16 mouse cellular contexts compared by ENCODE assay signal in the genomic region with DNA sequence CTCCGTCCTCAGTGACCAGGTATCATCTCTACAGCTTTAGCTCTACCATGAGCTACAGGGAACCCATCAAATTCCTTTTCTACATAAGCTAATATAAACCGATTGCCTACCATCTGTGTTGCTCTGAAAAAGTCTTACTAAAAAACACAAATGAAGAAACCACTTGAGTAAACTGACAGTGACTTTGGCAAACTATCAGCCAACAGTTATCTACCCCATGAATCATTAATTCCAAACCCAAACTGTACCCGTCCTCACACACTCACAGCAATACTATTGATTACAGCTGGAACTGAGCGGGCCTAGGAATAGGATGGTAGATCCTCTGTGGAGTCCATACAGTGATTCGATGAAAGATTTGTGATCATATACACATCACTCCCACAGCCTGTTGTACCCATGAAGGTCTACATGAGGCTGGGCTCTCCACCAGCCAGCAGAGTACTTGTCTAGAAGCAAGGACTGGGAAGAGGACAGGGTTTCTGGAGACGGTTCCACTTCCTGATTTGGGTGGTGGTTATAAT. TPM values are rescaled to one million over a fixed set of nuclear protein-coding genes. Genes with fewer than 3 reads are reported as not detected.
DNase-seq lines count a peak whose midpoint lies in the region; ATAC-seq lines count a peak whose summit lies in the region.
"Had no signal": no experiment of that assay in that cellular context is flagged by ENCODE, and none has a peak within 500 bp of the region (broad histone marks: within the 10 kb centered on the region; RNA-seq: fewer than 3 reads in every experiment).

No protein-coding gene starts in this region.

- no peak overlapping the region for H3K4me2 ChIP-seq in heart, embryonic 16.5 days (ENCODE audit: low read depth, low read length)
- no peak overlapping the region for H3K4me2 ChIP-seq in lung, embryonic 15.5 days
- H3K4me2 ChIP-seq in limb, embryonic 13.5 days (replicated peaks), result no peak overlapping the region
- H3K4me2 ChIP-seq in stomach, embryonic 15.5 days, result no peak overlapping the region
- H3K4me2 ChIP-seq: forebrain, embryonic 15.5 days; liver, embryonic 15.5 days; neural tube, embryonic 13.5 days had no signal

- H3K27ac ChIP-seq in heart, embryonic 16.5 days (ENCODE audit: low read length), result peak overlapping the region; percentile 68; the same call in 1 of the 2 replicates
- peak overlapping the region; percentile 88 for H3K27ac ChIP-seq in lung, embryonic 15.5 days
- peak overlapping the region; percentile 82; the same call in 1 of the 2 replicates for H3K27ac ChIP-seq in limb, embryonic 13.5 days
- H3K27ac ChIP-seq in stomach, embryonic 15.5 days, result peak overlapping the region; percentile 72
- H3K27ac ChIP-seq: forebrain, embryonic 15.5 days; hindbrain, embryonic 10.5 days; hindbrain, postnatal 0 days; liver, embryonic 15.5 days; neural tube, embryonic 13.5 days had no signal

- no peak for ATAC-seq in heart, embryonic 16.5 days (replicated peaks; ENCODE audit: extremely low read depth, insufficient read depth, low FRiP score)
- ATAC-seq in lung, embryonic 15.5 days (ENCODE audit: borderline replicate concordance, extremely low read depth, low FRiP score, low TSS enrichment), result peak; percentile 29; the same call in 1 of the 2 replicates
- no peak for ATAC-seq in limb, embryonic 13.5 days (ENCODE audit: low FRiP score, low read depth)
- ATAC-seq in stomach, embryonic 15.5 days (ENCODE audit: insufficient read depth, low FRiP score, low read depth), result no peak
- no peak for ATAC-seq in megakaryocyte, adult 5-6 weeks (ENCODE audit: poor library complexity, severe bottlenecking)
- ATAC-seq: forebrain, embryonic 15.5 days; hindbrain, postnatal 0 days had no signal

- no peaks in the 10 kb centered on the region for H3K36me3 ChIP-seq in heart, embryonic 16.5 days (ENCODE audit: control insufficient read depth, insufficient read depth)
- no peaks in the 10 kb centered on the region for H3K36me3 ChIP-seq in lung, embryonic 15.5 days
- H3K36me3 ChIP-seq in limb, embryonic 13.5 days, result no peaks in the 10 kb centered on the region
- H3K36me3 ChIP-seq in stomach, embryonic 15.5 days, result no peaks in the 10 kb centered on the region
- H3K36me3 ChIP-seq: forebrain, embryonic 15.5 days; hindbrain, embryonic 10.5 days; liver, embryonic 15.5 days; neural tube, embryonic 13.5 days had no signal

- no peak overlapping the region for H3K9ac ChIP-seq in heart, embryonic 16.5 days (ENCODE audit: low read length)
- H3K9ac ChIP-seq in lung, embryonic 15.5 days, result no peak overlapping the region
- no peak overlapping the region for H3K9ac ChIP-seq in limb, embryonic 13.5 days
- no peak overlapping the region for H3K9ac ChIP-seq in stomach, embryonic 15.5 days
- H3K9ac ChIP-seq: forebrain, embryonic 15.5 days; liver, embryonic 15.5 days; neural tube, embryonic 13.5 days had no signal

- WGBS in heart, embryonic 16.5 days, result 85% methylated on average over 6 of the region's 6 CpGs
- 78% methylated on average over 6 of the region's 6 CpGs for WGBS in lung, embryonic 15.5 days
- whole genome bisulfite sequencing in limb, embryonic 13.5 days, result 88% methylated on average over 6 of the region's 6 CpGs
- WGBS in stomach, embryonic 15.5 days, result 81% methylated on average over 6 of the region's 6 CpGs

- H3K4me1 ChIP-seq in heart, embryonic 16.5 days (ENCODE audit: control insufficient read depth, insufficient read depth, low read length), result peaks cover 14% of the 10 kb centered on the region
- H3K4me1 ChIP-seq in lung, embryonic 15.5 days, result peaks cover 20% of the 10 kb centered on the region
- peaks cover 41% of the 10 kb centered on the region for H3K4me1 ChIP-seq in limb, embryonic 13.5 days
- peaks cover 3% of the 10 kb centered on the region; the same call in 1 of the 2 replicates for H3K4me1 ChIP-seq in stomach, embryonic 15.5 days
- H3K4me1 ChIP-seq: liver, embryonic 15.5 days; neural tube, embryonic 13.5 days had no signal

- H3K9me3 ChIP-seq in heart, embryonic 16.5 days (replicated peaks; ENCODE audit: control insufficient read depth, low read length), result no peaks in the 10 kb centered on the region
- H3K9me3 ChIP-seq in lung, embryonic 15.5 days, result no peaks in the 10 kb centered on the region
- H3K9me3 ChIP-seq in limb, embryonic 13.5 days, result no peaks in the 10 kb centered on the region
- no peaks in the 10 kb centered on the region for H3K9me3 ChIP-seq in stomach, embryonic 15.5 days
- H3K9me3 ChIP-seq: forebrain, embryonic 15.5 days; hindbrain, embryonic 10.5 days; liver, embryonic 15.5 days; neural tube, embryonic 13.5 days had no signal

- no peak for DNase-seq in heart, adult 18-20 months
- no peak for DNase-seq in lung, postnatal 14 days
- DNase-seq: cerebellum, adult 2 months; kidney, adult 2 months; midbrain, embryonic 14.5 days; thymus, postnatal 14 days had no signal

- H3K27me3 ChIP-seq in heart, embryonic 16.5 days (ENCODE audit: control insufficient read depth, insufficient read depth, low read length), result no peaks in the 10 kb centered on the region
- H3K27me3 ChIP-seq in lung, embryonic 15.5 days, result no peaks in the 10 kb centered on the region
- H3K27me3 ChIP-seq in limb, embryonic 13.5 days, result no peaks in the 10 kb centered on the region
- no peaks in the 10 kb centered on the region for H3K27me3 ChIP-seq in stomach, embryonic 15.5 days (replicated peaks)
- H3K27me3 ChIP-seq: forebrain, embryonic 15.5 days; liver, embryonic 15.5 days; neural tube, embryonic 13.5 days had no signal

- no peak overlapping the region for H3K4me3 ChIP-seq in heart, embryonic 16.5 days (ENCODE audit: low read length)
- no peak overlapping the region for H3K4me3 ChIP-seq in lung, embryonic 15.5 days
- H3K4me3 ChIP-seq in limb, embryonic 13.5 days, result no peak overlapping the region
- H3K4me3 ChIP-seq in stomach, embryonic 15.5 days (replicated peaks), result no peak overlapping the region
- H3K4me3 ChIP-seq: forebrain, embryonic 15.5 days; hindbrain, embryonic 10.5 days; liver, embryonic 15.5 days; neural tube, embryonic 13.5 days had no signal

RNA-seq across cellular contexts. Expression of a gene that starts 14.2 kb away (rescaled TPM):
- 0.74 and 1.1 TPM in 2 replicates for polyA plus RNA-seq in heart, embryonic 16.5 days (2015; fragmentation: Nextera tagmentation; extraction: Ambion mirVana)
- total RNA-seq in heart, adult 18-20 months (2021), result 1 to 10 TPM; 1.3 to 1.5 TPM
- 0.94 and 1.4 TPM in 2 replicates for polyA plus RNA-seq in lung, embryonic 15.5 days (2015; fragmentation: Nextera tagmentation; extraction: Ambion mirVana)
- 1.2 and 1.5 TPM in 2 replicates for polyA plus RNA-seq in limb, embryonic 13.5 days (2015; fragmentation: Nextera tagmentation; extraction: Ambion mirVana)
- polyA plus RNA-seq in stomach, embryonic 15.5 days (2015; fragmentation: Nextera tagmentation; extraction: Ambion mirVana), result 1.1 and 2.6 TPM in 2 replicates
- total RNA-seq in megakaryocyte, adult 5-6 weeks (2015), result 0.71 and 1.1 TPM in 2 replicates
- total RNA-seq in megakaryocyte, adult 5-6 weeks (2017), result 1.8 and 3.9 TPM in 2 replicates
- polyA plus RNA-seq: kidney, adult 2 months had no signal

RNA-seq across cellular contexts. Expression of a gene that starts 25.7 kb away (rescaled TPM):
- polyA plus RNA-seq in heart, embryonic 16.5 days (2015; fragmentation: Nextera tagmentation; extraction: Ambion mirVana), result 5.0 and 5.8 TPM in 2 replicates
- 10 to 100 TPM; 13.2 to 15.1 TPM for total RNA-seq in heart, adult 18-20 months (2021)
- 1.3 and 1.6 TPM in 2 replicates for polyA plus RNA-seq in lung, embryonic 15.5 days (2015; fragmentation: Nextera tagmentation; extraction: Ambion mirVana)
- 1.4 and 1.9 TPM in 2 replicates for polyA plus RNA-seq in limb, embryonic 13.5 days (2015; fragmentation: Nextera tagmentation; extraction: Ambion mirVana)
- 0.98 and 1.3 TPM in 2 replicates for polyA plus RNA-seq in stomach, embryonic 15.5 days (2015; fragmentation: Nextera tagmentation; extraction: Ambion mirVana)
- not detected in 2 replicates for total RNA-seq in megakaryocyte, adult 5-6 weeks (2015)
- total RNA-seq in megakaryocyte, adult 5-6 weeks (2017), result 0.07 TPM in 1 of 2 replicates, not detected in the other

RNA-seq across cellular contexts. Expression of a gene that starts 57.9 kb away (rescaled TPM):
- 11.1 and 11.8 TPM in 2 replicates for polyA plus RNA-seq in heart, embryonic 16.5 days (2015; fragmentation: Nextera tagmentation; extraction: Ambion mirVana)
- 1 to 10 TPM; 7.0 to 7.4 TPM for total RNA-seq in heart, adult 18-20 months (2021)
- 15.1 and 15.2 TPM in 2 replicates for polyA plus RNA-seq in lung, embryonic 15.5 days (2015; fragmentation: Nextera tagmentation; extraction: Ambion mirVana)
- 13.9 and 14.3 TPM in 2 replicates for polyA plus RNA-seq in limb, embryonic 13.5 days (2015; fragmentation: Nextera tagmentation; extraction: Ambion mirVana)
- polyA plus RNA-seq in stomach, embryonic 15.5 days (2015; fragmentation: Nextera tagmentation; extraction: Ambion mirVana), result 17.3 and 20.9 TPM in 2 replicates
- total RNA-seq in megakaryocyte, adult 5-6 weeks (2015), result 2.5 and 3.1 TPM in 2 replicates
- 5.9 and 7.4 TPM in 2 replicates for total RNA-seq in megakaryocyte, adult 5-6 weeks (2017)
